Mouse (Mus musculus) stomach, postnatal 0 days (tissue): ENCODE measurements around the gene Eps8.

ENCODE experiments used
- CTCF ChIP-seq: IDR thresholded peaks from 2 replicates; pipeline ENCODE4 v1.5.1; 2016; ENCODE audit warnings: antibody characterized with exemption, low read depth, mild to moderate bottlenecking, moderate library complexity
- EP300 ChIP-seq: optimal IDR thresholded peaks from 2 replicates; pipeline ENCODE3; 2016; ENCODE audit warnings: antibody characterized with exemption

- TF ChIP-seq CTCF (no peak), EP300 (no peak)
These were observed 216.6 kb downstream of the Eps8 start for GRCm38 (mm10) chr6:137437902-137438580.
